Mouse (Mus musculus): Measurements from ENCODE around the gene Ect2l. TPM values are rescaled to one million over a fixed set of nuclear protein-coding genes. Genes with fewer than 3 reads are reported as not detected.

Gene Ect2l
- polyA plus RNA-seq, 1 experiment from 2014 or later: 0.48 TPM

DNA sequence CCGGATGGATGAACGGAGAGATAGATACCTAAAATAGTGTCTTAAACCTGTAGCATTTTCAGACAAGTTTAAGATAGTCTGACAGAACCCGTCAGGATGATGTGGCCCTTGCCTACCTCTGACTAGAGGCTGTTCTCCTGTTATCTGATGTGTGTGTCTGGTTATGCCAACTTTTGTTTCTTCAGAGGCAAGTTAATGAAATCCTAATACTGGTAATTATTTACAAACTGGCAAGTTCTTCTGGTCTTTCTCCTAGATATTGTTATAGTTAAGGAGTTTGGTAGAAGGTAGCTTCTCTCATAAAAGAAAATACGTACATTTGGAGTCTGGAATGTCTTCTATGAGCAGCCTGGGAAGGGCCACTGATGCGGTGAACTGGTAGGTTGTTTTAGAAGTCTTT lies 80.4 kb downstream of the Ect2l start:
- Histone ChIP-seq H3K36me3 (peaks cover 11% of the 10 kb centered on the region), H3K4me3 (no peak overlapping the region), H3K27ac (no peak overlapping the region), H3K27me3 (no peaks in the 10 kb centered on the region), H3K9ac (no peak overlapping the region), H3K9me3 (replicated peaks) (no peaks in the 10 kb centered on the region), H3K4me1 (no peaks in the 10 kb centered on the region), H3K4me2 (replicated peaks) (no peak overlapping the region)
- ATAC-seq (ENCODE audit: low FRiP score): no peak
- 91% methylated on average over 5 of the region's 5 CpGs for WGBS

DNA sequence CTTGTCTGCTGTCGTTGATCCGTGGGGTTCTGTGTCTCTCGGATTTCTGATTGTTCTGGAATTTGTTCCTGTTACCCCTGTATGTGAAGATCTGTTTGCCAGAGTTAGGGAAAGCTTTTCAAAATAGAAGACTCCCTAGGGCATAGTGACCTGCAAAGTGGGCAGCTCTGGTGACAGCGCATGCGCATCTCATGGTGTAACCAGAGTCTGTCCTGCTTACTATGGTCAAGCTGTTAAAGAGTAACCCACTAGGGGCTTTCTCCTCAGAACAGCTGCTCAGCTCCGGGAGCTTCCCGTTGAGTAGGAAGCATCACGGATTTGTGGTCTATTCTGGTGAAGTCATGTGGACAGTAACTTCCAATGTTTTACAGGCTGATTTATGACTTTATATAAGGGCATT lies 92.4 kb downstream of the Ect2l start:
- peaks cover 61% of the 10 kb centered on the region for H3K36me3 ChIP-seq
- ATAC-seq (ENCODE audit: low FRiP score): no peak
- no peaks in the 10 kb centered on the region for H3K27me3 ChIP-seq
- no peaks in the 10 kb centered on the region for H3K9me3 ChIP-seq (replicated peaks)
- no peaks in the 10 kb centered on the region for H3K4me1 ChIP-seq
- no peak overlapping the region for H3K4me2 ChIP-seq (replicated peaks)
- WGBS: 66% methylated on average over 8 of the region's 8 CpGs
- H3K4me3 ChIP-seq: no peak overlapping the region
- no peak overlapping the region for H3K27ac ChIP-seq
- no peak overlapping the region for H3K9ac ChIP-seq

DNA sequence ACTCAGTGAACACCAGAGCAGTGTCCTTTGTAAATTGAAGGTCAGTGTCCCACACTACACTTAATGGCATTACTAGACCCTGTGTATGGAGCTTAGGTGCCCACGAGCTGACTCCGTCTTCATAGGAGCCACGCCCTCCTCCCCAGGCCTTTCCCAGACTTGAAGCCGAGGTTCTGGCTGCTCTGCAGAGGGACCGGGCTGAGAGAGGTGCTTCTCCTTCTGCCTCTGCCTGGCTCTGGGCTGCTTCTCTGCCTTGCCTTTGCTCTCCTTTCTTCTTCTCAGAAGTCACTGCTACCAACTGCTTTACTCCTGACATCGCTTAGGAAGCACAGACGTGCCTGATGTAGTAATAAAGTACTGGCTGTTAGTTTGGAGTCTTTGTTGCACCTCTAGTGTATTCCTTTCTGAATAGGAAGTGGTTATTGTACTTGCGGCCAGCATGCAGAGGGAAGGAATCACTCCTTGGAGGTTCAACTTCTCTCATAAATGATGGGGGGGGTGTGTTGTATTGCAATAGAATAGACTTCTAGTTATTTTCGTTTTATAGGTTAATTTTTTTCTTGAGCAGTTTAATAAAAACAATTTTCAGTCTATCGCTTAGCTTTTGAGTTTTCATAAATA lies 97.1 kb downstream of the Ect2l start:
- H3K4me2 ChIP-seq (replicated peaks): no peak overlapping the region
- H3K27me3 ChIP-seq: no peaks in the 10 kb centered on the region
- H3K4me3 ChIP-seq: no peak overlapping the region
- H3K9ac ChIP-seq: no peak overlapping the region
- H3K36me3 ChIP-seq: peaks cover 26% of the 10 kb centered on the region
- no peak for ATAC-seq (ENCODE audit: low FRiP score)
- 88% methylated on average over 10 of the region's 10 CpGs for WGBS
- no peak overlapping the region for H3K27ac ChIP-seq
- H3K9me3 ChIP-seq (replicated peaks): no peaks in the 10 kb centered on the region
- H3K4me1 ChIP-seq: no peaks in the 10 kb centered on the region

DNA sequence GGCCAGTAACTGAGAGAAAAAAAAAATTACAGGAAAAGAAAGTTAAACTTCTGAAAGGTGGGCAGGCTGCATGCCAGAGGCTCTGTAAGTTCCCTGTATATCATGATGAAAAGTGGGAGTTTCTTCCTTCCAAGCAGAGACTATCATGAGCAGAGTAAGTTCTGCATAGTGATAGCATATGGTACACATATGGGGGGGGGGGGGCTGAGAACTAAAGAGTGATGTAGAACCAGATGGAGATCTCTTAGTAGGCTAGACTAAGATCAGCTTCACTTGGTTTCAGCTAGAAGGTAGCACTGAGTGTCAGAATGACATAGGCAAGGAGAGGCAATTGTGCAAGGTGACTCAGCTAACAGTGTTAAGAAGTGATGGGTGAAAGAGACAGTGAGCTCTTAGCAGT lies 99.8 kb downstream of the Ect2l start:
- Histone ChIP-seq H3K9me3 (replicated peaks) (no peaks in the 10 kb centered on the region), H3K9ac (no peak overlapping the region), H3K27ac (no peak overlapping the region), H3K27me3 (no peaks in the 10 kb centered on the region), H3K4me1 (no peaks in the 10 kb centered on the region), H3K4me2 (replicated peaks) (no peak overlapping the region), H3K36me3 (peaks cover 16% of the 10 kb centered on the region), H3K4me3 (no peak overlapping the region)
- ATAC-seq (ENCODE audit: low FRiP score): no peak

DNA sequence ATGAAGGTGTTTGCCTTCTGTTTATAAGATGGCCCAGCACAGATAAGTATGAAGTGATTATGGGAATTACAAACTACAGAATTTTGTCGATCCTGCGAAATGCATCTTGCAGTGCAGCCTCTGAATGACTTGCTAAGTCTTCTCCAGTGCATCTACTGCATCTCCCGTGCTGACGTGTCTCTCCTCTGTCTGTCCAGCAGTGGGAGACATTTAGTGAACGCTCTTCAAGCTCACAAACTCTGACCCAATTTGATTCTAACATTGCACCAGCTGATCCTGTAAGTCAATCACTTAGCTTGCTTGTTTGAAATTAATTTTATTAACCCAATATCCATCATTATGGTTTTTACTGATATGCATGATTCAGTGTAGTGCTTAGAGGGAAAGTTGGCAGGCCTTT lies 103.2 kb downstream of the Ect2l start:
- Histone ChIP-seq H3K4me3 (no peak overlapping the region), H3K9ac (no peak overlapping the region), H3K36me3 (peaks cover 15% of the 10 kb centered on the region), H3K9me3 (replicated peaks) (no peaks in the 10 kb centered on the region), H3K4me2 (replicated peaks) (no peak overlapping the region), H3K27ac (no peak overlapping the region), H3K4me1 (no peaks in the 10 kb centered on the region), H3K27me3 (no peaks in the 10 kb centered on the region)
- 80% methylated on average over 5 of the region's 5 CpGs for WGBS
- no peak for ATAC-seq (ENCODE audit: low FRiP score)

DNA sequence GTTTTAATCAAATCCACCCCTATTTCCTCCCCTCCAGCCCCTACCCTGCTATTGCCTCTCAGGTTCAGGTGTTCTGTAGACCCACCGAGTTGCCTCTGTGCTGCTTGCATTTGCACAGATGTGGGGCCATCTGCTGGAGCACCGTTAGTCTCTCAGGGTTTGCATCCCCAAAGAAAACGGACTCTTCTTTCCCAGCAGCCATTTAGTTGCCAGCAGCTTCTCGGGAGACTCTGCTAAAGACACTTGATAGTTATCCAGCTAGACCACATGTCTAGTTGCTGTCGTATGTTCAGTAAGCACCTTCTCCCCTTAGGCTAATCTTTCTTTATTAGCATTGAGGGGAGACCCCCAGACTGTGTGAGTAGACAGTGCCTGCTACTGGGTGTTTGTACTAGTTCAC lies 108.5 kb downstream of the Ect2l start:
- Histone ChIP-seq H3K36me3 (peaks cover 19% of the 10 kb centered on the region), H3K4me1 (no peaks in the 10 kb centered on the region), H3K4me2 (replicated peaks) (no peak overlapping the region), H3K27me3 (no peaks in the 10 kb centered on the region), H3K27ac (no peak overlapping the region), H3K4me3 (no peak overlapping the region), H3K9ac (no peak overlapping the region), H3K9me3 (replicated peaks) (no peaks in the 10 kb centered on the region)
- 69% methylated on average over 5 of the region's 5 CpGs for WGBS
- no peak for ATAC-seq (ENCODE audit: low FRiP score)

DNA sequence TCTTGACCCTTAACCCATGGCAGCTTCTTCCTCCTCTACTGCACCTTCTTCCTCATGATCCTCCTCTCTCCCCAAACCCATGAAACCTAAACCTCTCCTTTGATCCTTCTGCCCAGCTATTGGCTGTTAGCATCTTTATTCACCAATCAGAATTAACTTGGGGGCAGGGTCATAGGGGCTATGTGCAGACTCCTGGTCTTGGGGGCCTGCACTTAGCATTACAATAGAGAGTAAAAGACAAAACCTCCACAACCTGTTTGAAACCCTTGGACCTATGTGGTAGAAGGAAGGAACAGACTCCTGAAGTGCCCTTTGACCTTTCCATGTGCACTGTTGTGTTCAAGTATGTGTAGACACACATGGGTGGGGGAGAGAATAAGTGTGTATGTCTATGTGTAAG lies 120.0 kb downstream of the Ect2l start:
- no peak overlapping the region for H3K4me2 ChIP-seq (replicated peaks)
- no peaks in the 10 kb centered on the region for H3K9me3 ChIP-seq (replicated peaks)
- no peak overlapping the region for H3K9ac ChIP-seq
- ATAC-seq (ENCODE audit: low FRiP score): no peak
- H3K27ac ChIP-seq: no peak overlapping the region
- H3K27me3 ChIP-seq: no peaks in the 10 kb centered on the region
- peaks cover 43% of the 10 kb centered on the region for H3K36me3 ChIP-seq
- no peak overlapping the region for H3K4me3 ChIP-seq
- no peaks in the 10 kb centered on the region for H3K4me1 ChIP-seq

DNA sequence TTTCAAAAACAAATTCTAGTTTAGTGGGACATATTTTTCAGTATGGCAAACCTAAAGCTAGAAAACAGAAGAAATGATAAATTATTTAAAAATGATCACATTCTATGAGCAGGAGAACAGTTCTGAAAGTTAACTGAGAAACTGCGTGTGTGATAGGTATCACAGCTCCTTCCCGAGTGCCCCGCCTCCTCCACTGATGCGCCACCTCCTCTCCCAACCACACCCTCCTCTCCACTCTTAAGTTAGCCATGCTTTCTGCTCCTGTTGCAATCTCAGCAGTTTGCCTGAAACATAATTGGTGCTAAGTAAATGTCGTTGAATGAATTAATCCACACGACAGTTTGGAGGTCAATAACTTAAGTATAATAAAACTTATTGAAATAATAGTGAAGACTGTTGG lies 127.9 kb downstream of the Ect2l start:
- 0 out of 2 replicates have a peak, but pooled peaks cover 2% of the 10 kb centered on the region for H3K4me1 ChIP-seq
- no peaks in the 10 kb centered on the region for H3K27me3 ChIP-seq
- no peak for ATAC-seq (ENCODE audit: low FRiP score)
- no peak overlapping the region for H3K4me3 ChIP-seq
- no peak overlapping the region for H3K4me2 ChIP-seq (replicated peaks)
- H3K9me3 ChIP-seq (replicated peaks): no peaks in the 10 kb centered on the region
- H3K36me3 ChIP-seq: no peaks in the 10 kb centered on the region
- H3K9ac ChIP-seq: no peak overlapping the region
- 96% methylated on average over 6 of the region's 6 CpGs for WGBS
- H3K27ac ChIP-seq: no peak overlapping the region

DNA sequence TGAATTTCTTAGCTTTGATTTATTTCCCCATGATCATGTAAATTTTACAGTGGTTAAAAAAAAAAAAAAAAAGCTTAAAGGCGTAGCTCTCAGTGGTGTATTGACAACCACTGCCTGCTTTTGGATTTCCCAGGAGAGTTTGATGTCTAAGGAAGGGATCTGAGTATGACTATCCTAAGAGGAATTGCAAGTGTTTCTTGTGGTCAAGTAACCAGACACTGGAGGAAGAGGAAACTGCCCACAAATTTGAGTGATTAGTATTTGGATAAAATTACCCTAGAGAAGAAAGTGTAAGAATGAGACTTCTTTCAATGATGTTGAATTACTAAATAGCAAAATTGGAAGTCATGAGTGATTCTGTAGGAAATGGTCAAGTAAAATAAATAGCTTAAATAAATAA lies 129.2 kb downstream of the Ect2l start:
- no peak for ATAC-seq (ENCODE audit: low FRiP score)
- Histone ChIP-seq H3K4me1 (0 out of 2 replicates have a peak, but pooled peaks cover 2% of the 10 kb centered on the region), H3K27ac (no peak overlapping the region), H3K9me3 (replicated peaks) (no peaks in the 10 kb centered on the region), H3K4me3 (no peak overlapping the region), H3K36me3 (no peaks in the 10 kb centered on the region), H3K9ac (no peak overlapping the region), H3K4me2 (replicated peaks) (no peak overlapping the region), H3K27me3 (no peaks in the 10 kb centered on the region)
- 73% methylated on average over 1 of the region's 1 CpGs for WGBS

Other genes with a start within 250 kb of the Ect2l start
- 164 and 170 TPM in 2 replicates for gene Abracl, start 187.6 kb downstream of the Ect2l start, polyA plus RNA-seq (2016; fragmentation: Nextera tagmentation; extraction: Ambion mirVana)
- 32.8 and 36.5 TPM in 2 replicates for gene Reps1, start 155.0 kb downstream of the Ect2l start, polyA plus RNA-seq (2016; fragmentation: Nextera tagmentation; extraction: Ambion mirVana)
- gene Ccdc28a, start 24.1 kb upstream of the Ect2l start, polyA plus RNA-seq (2016; fragmentation: Nextera tagmentation; extraction: Ambion mirVana): 7.3 and 8.2 TPM in 2 replicates
- 21.9 and 22.0 TPM in 2 replicates for gene Nhsl1, start 108.1 kb upstream of the Ect2l start, polyA plus RNA-seq (2016; fragmentation: Nextera tagmentation; extraction: Ambion mirVana)